Mouse (Mus musculus) midbrain, embryonic 13.5 days (tissue): ENCODE measurements around the gene As3mt. TPM values are rescaled to one million over a fixed set of nuclear protein-coding genes. Genes with fewer than 3 reads are reported as not detected.

Source experiments
- ATAC-seq: fragments of 200-750 bp; cut with Nextera tagmentation; 2 replicates; pipeline ENCODE4 v1.8.0; 2017; ENCODE audit warnings: mild to moderate bottlenecking, moderate TSS enrichment, moderate library complexity
- H3K27ac ChIP-seq: fragments of 300-500 bp; sonication (generic); 2 replicates; pipeline ENCODE4 v1.5.1; 2015; ENCODE audit warnings: inconsistent platforms, mild to moderate bottlenecking, moderate library complexity
- H3K27me3 ChIP-seq: fragments of 300-500 bp; sonication (generic); 2 replicates; pipeline ENCODE4 v1.6.1; 2015; ENCODE audit warnings: mild to moderate bottlenecking, inconsistent platforms
- H3K36me3 ChIP-seq: fragments of 300-500 bp; sonication (generic); 2 replicates; pipeline ENCODE4 v1.6.1; 2015; ENCODE audit warnings: mild to moderate bottlenecking, inconsistent platforms
- H3K4me1 ChIP-seq: fragments of 300-500 bp; sonication (generic); replicated peaks from 2 replicates; pipeline ENCODE4 v1.6.1; 2015; ENCODE audit warnings: inconsistent platforms
- H3K4me2 ChIP-seq: fragments of 300-500 bp; sonication (generic); replicated peaks from 2 replicates; pipeline ENCODE4 v1.6.1; 2015; ENCODE audit warnings: moderate library complexity, mild to moderate bottlenecking, inconsistent platforms
- H3K4me3 ChIP-seq: fragments of 300-500 bp; sonication (generic); replicated peaks from 2 replicates; pipeline ENCODE4 v1.5.1; 2015; ENCODE audit warnings: mild to moderate bottlenecking, inconsistent platforms
- H3K9ac ChIP-seq: fragments of 300-500 bp; sonication (generic); replicated peaks from 2 replicates; pipeline ENCODE4 v1.6.1; 2015; ENCODE audit warnings: mild to moderate bottlenecking, inconsistent platforms
- H3K9me3 ChIP-seq: fragments of 300-500 bp; sonication (generic); 2 replicates; pipeline ENCODE4 v1.6.1; 2016; ENCODE audit warnings: mild to moderate bottlenecking, inconsistent platforms
- WGBS: fragments of 180-500 bp; shearing (Covaris S2); methylation state at CpG from one replicate; pipeline ENCODE4 v1.1.7; 2015; 5-methylcytosine and 5-hydroxymethylcytosine counted together
- polyA plus RNA-seq: library from polyadenylated mRNA; unstranded; fragments of >200 nt; fragmentation: Nextera tagmentation; extraction: Ambion mirVana; gene quantifications from 2 replicates; pipeline ENCODE4 v1.2.1, GENCODE M21; 2015

Gene As3mt
- polyA plus RNA-seq, 1 experiment from 2014 or later = 32.6 TPM

GRCm38 (mm10) chr19:46675641-46676040 lies 31.6 kb upstream of the As3mt start:
- Histone ChIP-seq H3K4me2 (no peak overlapping the region), H3K9ac (no peak overlapping the region), H3K36me3 (no peaks in the 10 kb centered on the region), H3K9me3 (no peaks in the 10 kb centered on the region), H3K4me3 (no peak overlapping the region), H3K27ac (no peak overlapping the region), H3K27me3 (no peaks in the 10 kb centered on the region), H3K4me1 (no peaks in the 10 kb centered on the region)
- no peak for ATAC-seq
- WGBS = 82% methylated on average over 3 of the region's 3 CpGs

DNA sequence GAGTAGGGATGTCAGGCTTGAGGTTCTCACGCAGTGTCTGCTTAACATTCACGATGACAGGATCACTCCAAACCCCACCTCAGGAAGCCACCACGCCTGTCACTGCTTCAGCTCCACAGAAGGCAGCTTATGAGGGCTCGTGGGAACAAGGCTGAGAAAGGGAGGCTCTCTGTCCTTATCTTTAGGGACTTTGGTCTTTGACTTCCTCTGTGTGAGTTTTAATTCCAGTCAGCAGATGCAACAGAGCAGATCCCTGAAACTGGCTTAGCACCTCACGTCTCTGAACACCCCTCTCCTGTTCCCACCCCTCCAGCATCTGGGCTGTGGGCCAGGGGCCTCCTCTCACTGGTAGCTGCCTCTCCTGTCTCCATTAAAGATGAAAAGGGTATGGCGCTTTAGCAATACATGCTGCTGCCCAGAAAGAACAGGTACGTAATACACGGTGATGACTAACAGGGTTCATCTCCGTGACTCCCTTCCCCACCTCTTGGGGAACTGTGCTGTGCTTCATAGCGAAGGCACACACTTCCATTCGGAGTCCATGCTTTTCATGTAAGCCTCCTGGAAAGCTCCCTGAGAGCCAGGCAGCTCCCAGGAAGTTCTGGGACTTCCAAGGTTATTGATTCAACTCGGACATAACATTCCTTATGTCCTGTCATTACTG lies 27.4 kb upstream of the As3mt start:
- no peak overlapping the region for H3K4me3 ChIP-seq
- no peak overlapping the region for H3K4me2 ChIP-seq
- H3K27ac ChIP-seq = no peak overlapping the region
- ATAC-seq = no peak
- no peaks in the 10 kb centered on the region for H3K4me1 ChIP-seq
- no peaks in the 10 kb centered on the region for H3K9me3 ChIP-seq
- no peaks in the 10 kb centered on the region for H3K27me3 ChIP-seq
- 76% methylated on average over 12 of the region's 12 CpGs for WGBS
- no peak overlapping the region for H3K9ac ChIP-seq
- no peaks in the 10 kb centered on the region for H3K36me3 ChIP-seq

GRCm38 (mm10) chr19:46689460-46690372 lies 17.5 kb upstream of the As3mt start, which contains the start of gene Borcs7:
Gene Borcs7, plus strand, starts transcription at chr19:46689906.
- H3K9me3 ChIP-seq = no peaks in the 10 kb centered on the region
- 3% methylated on average over 44 of the region's 44 CpGs for WGBS
- no peaks in the 10 kb centered on the region for H3K27me3 ChIP-seq
- ATAC-seq = peak; percentile 96
- H3K9ac ChIP-seq = peak within 1 kb of the TSS; percentile 87
- peaks cover 12% of the 10 kb centered on the region for H3K4me1 ChIP-seq
- H3K4me2 ChIP-seq = peak within 1 kb of the TSS; percentile 63
- peaks cover 7% of the 10 kb centered on the region for H3K36me3 ChIP-seq
- H3K4me3 ChIP-seq = peak within 1 kb of the TSS; percentile 70
- peak within 1 kb of the TSS; percentile 81 for H3K27ac ChIP-seq

GRCm38 (mm10) chr19:46690387-46690786 lies 16.9 kb upstream of the As3mt start:
- Histone ChIP-seq H3K4me3 (peak overlapping the region; percentile 70), H3K27ac (peak overlapping the region; percentile 81), H3K9me3 (no peaks in the 10 kb centered on the region), H3K27me3 (no peaks in the 10 kb centered on the region), H3K36me3 (peaks cover 12% of the 10 kb centered on the region), H3K4me1 (peaks cover 12% of the 10 kb centered on the region), H3K4me2 (peak overlapping the region; percentile 63), H3K9ac (peak overlapping the region; percentile 87)
- WGBS = 77% methylated on average over 11 of the region's 11 CpGs
- ATAC-seq = peak; percentile 41

- H3K4me3 ChIP-seq = no peak overlapping the region
- H3K27ac ChIP-seq = no peak overlapping the region
- no peaks in the 10 kb centered on the region for H3K9me3 ChIP-seq
- H3K9ac ChIP-seq = no peak overlapping the region
- peak overlapping the region; percentile 63 for H3K4me2 ChIP-seq
- peaks cover 12% of the 10 kb centered on the region for H3K36me3 ChIP-seq
- no peaks in the 10 kb centered on the region for H3K27me3 ChIP-seq
- peaks cover 12% of the 10 kb centered on the region for H3K4me1 ChIP-seq
- WGBS = 85% methylated on average over 2 of the region's 2 CpGs
- no peak for ATAC-seq
Observed at GRCm38 (mm10) chr19:46691078-46691477, 16.2 kb upstream of the As3mt start.

GRCm38 (mm10) chr19:46693146-46693545 lies 14.1 kb upstream of the As3mt start:
- H3K27ac ChIP-seq = no peak overlapping the region
- peaks cover 12% of the 10 kb centered on the region for H3K4me1 ChIP-seq

GRCm38 (mm10) chr19:46696482-46696881 lies 10.8 kb upstream of the As3mt start:
- H3K36me3 ChIP-seq = peaks cover 30% of the 10 kb centered on the region
- H3K27ac ChIP-seq = no peak overlapping the region
- WGBS = 91% methylated on average over 8 of the region's 8 CpGs
- no peaks in the 10 kb centered on the region for H3K4me1 ChIP-seq
- ATAC-seq = no peak
- no peak overlapping the region for H3K4me2 ChIP-seq
- no peak overlapping the region for H3K4me3 ChIP-seq
- H3K27me3 ChIP-seq = no peaks in the 10 kb centered on the region
- H3K9me3 ChIP-seq = no peaks in the 10 kb centered on the region
- no peak overlapping the region for H3K9ac ChIP-seq

More at GRCm38 (mm10) chr19:46693146-46693545, 14.1 kb upstream of the As3mt start:
- no peak for ATAC-seq
- peaks cover 19% of the 10 kb centered on the region for H3K36me3 ChIP-seq
- H3K4me3 ChIP-seq = no peak overlapping the region
- H3K9ac ChIP-seq = no peak overlapping the region
- 90% methylated on average over 4 of the region's 4 CpGs for whole genome bisulfite sequencing
- no peaks in the 10 kb centered on the region for H3K27me3 ChIP-seq
- H3K4me2 ChIP-seq = no peak overlapping the region
- H3K9me3 ChIP-seq = no peaks in the 10 kb centered on the region

- Histone ChIP-seq H3K4me3 (no peak overlapping the region), H3K9me3 (no peaks in the 10 kb centered on the region), H3K4me2 (no peak overlapping the region), H3K27ac (no peak overlapping the region), H3K27me3 (no peaks in the 10 kb centered on the region), H3K4me1 (no peaks in the 10 kb centered on the region), H3K9ac (no peak overlapping the region), H3K36me3 (peaks cover 34% of the 10 kb centered on the region)
- WGBS = 88% methylated on average over 7 of the region's 7 CpGs
- no peak for ATAC-seq
Observed at GRCm38 (mm10) chr19:46696943-46697342, 10.3 kb upstream of the As3mt start.

DNA sequence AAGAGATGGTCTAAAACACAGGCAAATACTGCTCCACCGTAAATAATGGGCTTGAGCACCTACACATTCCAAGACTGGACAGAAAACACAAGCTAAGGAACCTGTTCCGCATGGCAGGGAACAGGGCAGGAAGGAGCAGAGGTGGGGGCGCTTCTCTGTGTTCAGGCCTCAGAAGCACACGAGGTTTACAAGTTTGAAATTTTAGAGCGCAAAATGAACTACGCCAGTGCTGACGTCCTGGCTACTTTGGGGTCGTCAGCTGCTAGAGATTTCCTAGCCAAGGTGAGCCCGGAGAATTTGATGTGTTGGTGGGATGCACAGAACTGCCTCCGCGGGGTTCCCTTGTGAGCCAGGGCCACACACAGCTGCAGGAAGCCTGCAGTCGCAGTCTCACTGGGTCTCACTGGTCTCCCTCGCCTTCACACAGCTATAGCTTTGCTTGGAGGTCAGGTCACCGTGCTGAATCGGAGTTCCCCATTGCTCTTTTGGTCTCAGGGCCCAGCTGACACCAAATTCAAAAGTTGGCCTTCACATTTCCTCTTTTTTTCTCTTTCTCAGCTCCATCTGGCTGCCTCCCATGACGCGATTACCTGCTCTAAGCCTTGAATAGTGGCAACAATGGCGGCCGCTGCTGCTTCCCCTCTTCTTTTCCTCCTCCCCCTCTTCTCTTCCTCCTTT lies 9.3 kb upstream of the As3mt start:
- Histone ChIP-seq H3K9me3 (no peaks in the 10 kb centered on the region), H3K4me2 (no peak overlapping the region), H3K27ac (no peak overlapping the region), H3K27me3 (no peaks in the 10 kb centered on the region), H3K36me3 (peaks cover 37% of the 10 kb centered on the region), H3K4me1 (no peaks in the 10 kb centered on the region), H3K9ac (no peak overlapping the region), H3K4me3 (no peak overlapping the region)
- WGBS = 48% methylated on average over 19 of the region's 19 CpGs
- no peak for ATAC-seq

DNA sequence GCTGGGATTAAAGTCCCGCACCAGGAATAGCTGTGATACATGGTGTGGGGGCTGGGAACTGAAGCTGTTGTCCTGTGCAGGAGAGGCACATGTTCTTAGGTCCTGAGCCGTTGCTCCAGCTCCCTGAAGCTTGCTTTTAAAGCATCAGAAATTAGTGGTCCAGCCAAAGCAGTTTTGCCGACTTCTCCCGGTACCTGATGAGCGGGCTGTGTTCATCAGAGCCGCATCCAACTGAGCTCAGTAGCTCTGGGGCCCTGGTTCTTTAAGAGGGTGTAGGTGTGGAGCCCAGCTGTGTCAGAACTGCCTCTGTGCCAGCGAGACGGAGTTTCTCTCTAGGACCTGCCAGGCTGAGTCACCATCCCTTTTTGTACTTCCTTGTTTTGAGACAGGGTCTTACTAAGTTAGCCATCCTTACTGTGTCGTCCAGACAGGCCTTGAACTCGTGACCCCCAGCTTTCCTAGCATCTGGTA lies 8.2 kb upstream of the As3mt start:
- Histone ChIP-seq H3K4me1 (no peaks in the 10 kb centered on the region), H3K27ac (no peak overlapping the region), H3K4me2 (no peak overlapping the region), H3K9me3 (no peaks in the 10 kb centered on the region), H3K4me3 (no peak overlapping the region), H3K9ac (no peak overlapping the region), H3K27me3 (no peaks in the 10 kb centered on the region), H3K36me3 (peaks cover 37% of the 10 kb centered on the region)
- no peak for ATAC-seq
- 81% methylated on average over 10 of the region's 10 CpGs for WGBS

GRCm38 (mm10) chr19:46701156-46701555 lies 6.1 kb upstream of the As3mt start:
- no peak overlapping the region for H3K27ac ChIP-seq

More at GRCm38 (mm10) chr19:46701156-46701555, 6.1 kb upstream of the As3mt start:
- ATAC-seq = no peak
- 94% methylated on average over 9 of the region's 9 CpGs for WGBS
- Histone ChIP-seq H3K27me3 (no peaks in the 10 kb centered on the region), H3K36me3 (peaks cover 24% of the 10 kb centered on the region), H3K4me3 (no peak overlapping the region), H3K9me3 (no peaks in the 10 kb centered on the region), H3K4me1 (no peaks in the 10 kb centered on the region), H3K4me2 (no peak overlapping the region), H3K9ac (no peak overlapping the region)
